Mouse (Mus musculus) kidney, postnatal 0 days (tissue): ENCODE measurements around the gene Tmem95. TPM values are rescaled to one million over a fixed set of nuclear protein-coding genes. Genes with fewer than 3 reads are reported as not detected.
"Not testable (repeated sequence)": the region's sequence is repeated elsewhere in the genome, so short reads cannot be mapped to it uniquely, and the experiment has no call there.

ENCODE experiments used
- ATAC-seq: fragments of 200-750 bp; cut with Nextera tagmentation; replicated peaks from 2 replicates; pipeline ENCODE4 v1.8.0; 2017; ENCODE audit warnings: low read depth, moderate number of reproducible peaks, moderate TSS enrichment, moderate library complexity; ENCODE audit not compliant: low FRiP score
- DNase-seq: peaks from one replicate; pipeline ENCODE4 v3.0.0-alpha.2; 2016; ENCODE audit warnings: low spot score
- H3K27ac ChIP-seq: fragments of 300-500 bp; sonication (generic); 2 replicates; pipeline ENCODE4 v1.5.1; 2014; ENCODE audit warnings: mild to moderate bottlenecking
- H3K27me3 ChIP-seq: fragments of 300-500 bp; sonication (generic); 2 replicates; pipeline ENCODE4 v1.6.1; 2014; ENCODE audit warnings: low read length, mixed read lengths; ENCODE audit not compliant: insufficient read depth
- H3K36me3 ChIP-seq: fragments of 300-500 bp; sonication (generic); 2 replicates; pipeline ENCODE4 v1.6.1; 2014; ENCODE audit warnings: low read length, mixed read lengths; ENCODE audit not compliant: insufficient read depth
- H3K4me1 ChIP-seq: fragments of 300-500 bp; sonication (generic); replicated peaks from 2 replicates; pipeline ENCODE4 v1.6.1; 2014; ENCODE audit warnings: antibody characterized with exemption, low read length, mixed read lengths; ENCODE audit not compliant: insufficient read depth
- H3K4me2 ChIP-seq: fragments of 300-500 bp; sonication (generic); 2 replicates; pipeline ENCODE4 v1.6.1; 2014; ENCODE audit warnings: mild to moderate bottlenecking, low read length, moderate library complexity, mixed read lengths
- H3K4me3 ChIP-seq: fragments of 300-500 bp; sonication (generic); replicated peaks from 2 replicates; pipeline ENCODE4 v1.5.1; 2014; ENCODE audit warnings: low read depth, low read length
- H3K9ac ChIP-seq: fragments of 300-500 bp; sonication (generic); 2 replicates; pipeline ENCODE4 v1.6.1; 2014; ENCODE audit warnings: low read depth, low read length
- H3K9me3 ChIP-seq: fragments of 300-500 bp; sonication (generic); replicated peaks from 2 replicates; pipeline ENCODE4 v1.6.1; 2016; ENCODE audit warnings: low read length, inconsistent platforms, mixed read lengths
- CTCF ChIP-seq: IDR thresholded peaks from 2 replicates; pipeline ENCODE4 v1.5.1; 2016; ENCODE audit warnings: antibody characterized with exemption, low read depth, mild to moderate bottlenecking, moderate library complexity
- WGBS: fragments of 180-500 bp; shearing (Covaris S2); extraction: QIAGEN DNeasy Blood & Tissue Kit; methylation state at CpG from one replicate; pipeline ENCODE4 v1.1.7; 2014; 5-methylcytosine and 5-hydroxymethylcytosine counted together
- polyA plus RNA-seq: library from polyadenylated mRNA; unstranded; fragments of >200 nt; fragmentation: Nextera tagmentation; extraction: Ambion mirVana; gene quantifications from 2 replicates; pipeline ENCODE4 v1.2.1, GENCODE M21; 2015

The Tmem95 gene
- polyA plus RNA-seq, 1 experiment from 2014 or later = not detected

DNA sequence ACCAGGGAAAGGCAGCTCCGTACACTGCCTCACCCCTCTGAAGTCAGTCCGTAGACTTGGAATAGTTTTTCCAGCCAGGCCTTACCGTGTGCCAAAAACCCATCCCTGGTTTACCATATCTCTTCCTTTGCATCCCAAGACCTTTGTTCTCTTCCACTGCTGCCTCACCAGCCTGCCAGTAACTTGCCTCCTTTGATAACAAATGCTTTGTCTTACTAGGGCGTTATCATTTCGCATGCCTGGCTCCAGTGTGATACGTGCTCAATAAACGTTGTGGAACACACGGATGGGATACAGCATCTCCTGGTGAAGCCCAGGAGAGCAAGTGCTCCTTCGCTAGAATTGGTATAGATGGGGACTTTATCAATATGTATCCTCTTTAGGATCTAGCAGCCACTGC lies 10.5 kb downstream of the Tmem95 start:
- Histone ChIP-seq H3K36me3 (no peaks in the 10 kb centered on the region), H3K4me2 (no peak overlapping the region), H3K4me1 (no peaks in the 10 kb centered on the region), H3K27me3 (no peaks in the 10 kb centered on the region), H3K9me3 (no peaks in the 10 kb centered on the region), H3K9ac (no peak overlapping the region), H3K4me3 (no peak overlapping the region), H3K27ac (no peak overlapping the region)
- TF ChIP-seq CTCF = no peak
- 75% methylated on average over 9 of the region's 9 CpGs for WGBS
- ATAC-seq = no peak
- DNase-seq = no peak

GRCm38 (mm10) chr11:69865561-69865960 lies 12.3 kb downstream of the Tmem95 start:
- Histone ChIP-seq H3K27me3 (no peaks in the 10 kb centered on the region), H3K9ac (no peak overlapping the region), H3K4me2 (no peak overlapping the region), H3K4me1 (no peaks in the 10 kb centered on the region), H3K4me3 (no peak overlapping the region), H3K36me3 (no peaks in the 10 kb centered on the region), H3K27ac (no peak overlapping the region), H3K9me3 (no peaks in the 10 kb centered on the region)
- TF ChIP-seq CTCF = no peak
- 79% methylated on average over 9 of the region's 9 CpGs for WGBS
- ATAC-seq = no peak
- DNase-seq = no peak

DNA sequence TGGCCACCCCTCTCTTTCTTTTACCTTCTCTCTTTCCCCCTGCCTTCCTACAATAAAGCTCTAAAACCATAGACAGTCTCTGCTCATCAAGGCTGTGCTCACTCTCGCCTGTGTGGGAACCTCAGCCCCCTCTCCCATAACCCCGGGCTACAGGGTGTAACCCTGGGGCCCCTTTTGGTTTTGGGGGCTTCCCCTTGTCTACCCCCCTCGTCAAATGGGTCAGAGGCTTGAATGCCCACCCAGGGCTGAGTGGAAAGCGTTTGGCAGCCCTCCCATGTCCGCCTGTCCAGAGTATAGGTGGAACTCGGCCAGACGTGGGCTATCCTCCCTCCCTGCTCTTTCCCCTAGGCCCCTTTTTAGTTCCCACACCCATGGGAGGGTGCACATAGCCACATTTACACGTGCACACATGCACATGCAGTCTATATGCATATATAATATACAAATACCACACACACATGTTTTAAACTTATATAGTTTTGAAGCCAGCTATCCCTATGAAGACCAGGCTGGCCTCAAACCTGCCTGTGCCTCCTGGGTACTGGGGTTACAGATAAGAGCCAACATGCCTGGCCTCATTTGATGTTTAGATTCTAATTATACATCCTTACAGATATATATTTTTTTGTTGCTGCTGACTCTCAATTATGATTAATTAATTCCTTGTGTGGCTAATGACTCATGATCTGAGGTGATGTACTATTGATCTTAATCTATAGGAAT lies 13.5 kb downstream of the Tmem95 start:
- Histone ChIP-seq H3K27ac (no peak overlapping the region), H3K4me2 (no peak overlapping the region), H3K4me1 (no peaks in the 10 kb centered on the region), H3K9ac (no peak overlapping the region), H3K4me3 (no peak overlapping the region), H3K27me3 (no peaks in the 10 kb centered on the region), H3K36me3 (no peaks in the 10 kb centered on the region), H3K9me3 (no peaks in the 10 kb centered on the region)
- TF ChIP-seq CTCF = no peak
- ATAC-seq = no peak
- no peak for DNase-seq
- WGBS = 44% methylated on average over 8 of the region's 8 CpGs

DNA sequence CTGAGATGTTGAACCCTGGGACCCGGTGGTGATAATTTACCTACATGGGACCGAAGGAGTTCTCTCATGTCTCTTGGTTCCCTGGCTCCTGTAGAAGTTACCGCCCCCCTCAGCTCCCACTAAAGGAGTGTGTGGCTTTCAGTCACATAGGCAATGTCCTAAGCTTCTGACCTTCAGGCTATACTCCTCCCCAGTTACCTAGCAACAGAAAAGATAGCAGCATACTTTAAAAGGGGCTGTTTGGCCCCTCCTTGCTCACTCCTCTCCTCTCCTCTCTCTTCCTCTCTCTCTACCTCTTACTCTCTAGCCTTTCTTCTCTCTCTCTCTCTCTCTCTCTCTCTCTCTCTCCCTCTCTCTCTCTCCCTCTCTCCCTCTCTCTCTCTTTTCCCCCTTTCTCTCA lies 14.1 kb downstream of the Tmem95 start:
- H3K4me2 ChIP-seq, H3K9me3 ChIP-seq, H3K9ac ChIP-seq, H3K27me3 ChIP-seq, H3K4me3 ChIP-seq, H3K27ac ChIP-seq, DNase-seq, H3K4me1 ChIP-seq, H3K36me3 ChIP-seq, ATAC-seq: not testable (repeated sequence)
- WGBS = 53% methylated on average over 3 of the region's 3 CpGs

DNA sequence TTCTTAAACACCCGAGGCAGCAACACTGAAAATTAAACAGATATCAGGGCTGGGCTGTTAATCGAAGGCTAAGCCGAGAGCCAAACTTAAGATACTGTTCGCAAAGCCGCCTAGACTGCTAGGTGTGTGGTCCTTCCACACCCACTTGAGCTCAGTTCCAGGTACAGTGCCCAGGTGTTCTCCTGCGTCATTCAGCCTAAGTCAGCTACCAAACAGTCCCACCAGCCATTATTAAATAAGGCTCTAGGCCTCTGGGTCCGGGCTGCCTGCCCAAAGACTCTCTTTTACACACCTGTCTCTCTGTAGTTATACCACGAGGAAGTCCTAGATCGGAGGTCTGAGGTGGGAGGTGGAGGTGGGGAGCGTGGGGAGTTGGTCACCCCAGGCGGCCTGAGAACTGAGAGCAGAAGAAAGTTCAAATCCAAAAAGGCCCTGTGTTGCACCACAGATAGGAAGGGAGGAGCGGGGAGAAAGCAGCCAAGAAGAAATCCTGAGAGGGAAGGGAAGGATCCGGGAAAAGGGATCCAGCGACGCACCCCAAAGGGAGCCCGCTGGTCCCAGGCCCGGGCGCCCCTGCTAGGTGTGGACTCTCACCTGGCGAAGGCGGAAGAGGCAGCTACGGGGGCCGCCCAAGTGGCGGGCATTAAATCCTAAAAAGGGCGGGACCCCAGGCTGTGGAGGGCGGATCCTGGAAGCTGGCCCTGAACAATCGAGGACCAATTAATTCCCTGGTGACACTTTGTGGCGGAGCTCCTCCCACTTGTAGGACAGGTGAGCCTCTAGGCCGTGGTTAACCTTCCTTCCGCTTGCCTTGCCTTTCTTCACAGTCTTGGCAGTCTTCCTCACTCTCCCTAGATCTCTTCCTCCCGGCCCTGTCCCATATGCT lies 19.5 kb downstream of the Tmem95 start, which contains the start of gene Tnk1:
Gene Tnk1, minus strand, starts transcription at position 618 of the 886 bp plus-strand sequence.
- no peaks in the 10 kb centered on the region for H3K9me3 ChIP-seq
- DNase-seq = peak; percentile 50
- H3K9ac ChIP-seq = peak within 1 kb of the TSS; percentile 55
- peak; percentile 73 for ATAC-seq
- 19% methylated on average over 30 of the region's 30 CpGs for WGBS
- H3K36me3 ChIP-seq = no peaks in the 10 kb centered on the region
- peak within 1 kb of the TSS; percentile 52 for H3K4me2 ChIP-seq
- H3K27ac ChIP-seq = peak within 1 kb of the TSS; percentile 58; the same call in 1 of the 2 replicates
- no peak for TF ChIP-seq CTCF
- H3K4me1 ChIP-seq = no peaks in the 10 kb centered on the region
- H3K27me3 ChIP-seq = no peaks in the 10 kb centered on the region
- peak within 1 kb of the TSS; percentile 25; the same call in 1 of the 2 replicates for H3K4me3 ChIP-seq

- Histone ChIP-seq H3K27ac (no peak overlapping the region), H3K36me3 (peaks cover 19% of the 10 kb centered on the region), H3K9me3 (no peaks in the 10 kb centered on the region), H3K4me1 (no peaks in the 10 kb centered on the region), H3K4me2 (peak overlapping the region; percentile 1; the same call in 1 of the 2 replicates), H3K27me3 (no peaks in the 10 kb centered on the region), H3K9ac (no peak overlapping the region), H3K4me3 (no peak overlapping the region)
- ATAC-seq = peak; percentile 60; the same call in 1 of the 2 replicates
- peak; percentile 64 for TF ChIP-seq CTCF
- WGBS = 24% methylated on average over 16 of the region's 16 CpGs
- DNase-seq = peak; percentile 63
These were observed 22.5 kb downstream of the Tmem95 start for GRCm38 (mm10) chr11:69855347-69855746.
